Mouse (Mus musculus) thymus, postnatal 10 days (tissue): ENCODE data around the gene Hilpda.

ENCODE experiments used
- DNase-seq, 2 experiments: peaks; one replicate each; pipeline ENCODE4 v3.0.0; 2021; ENCODE audit warnings: low spot score in 2 of 2

Hilpda gene

DNA sequence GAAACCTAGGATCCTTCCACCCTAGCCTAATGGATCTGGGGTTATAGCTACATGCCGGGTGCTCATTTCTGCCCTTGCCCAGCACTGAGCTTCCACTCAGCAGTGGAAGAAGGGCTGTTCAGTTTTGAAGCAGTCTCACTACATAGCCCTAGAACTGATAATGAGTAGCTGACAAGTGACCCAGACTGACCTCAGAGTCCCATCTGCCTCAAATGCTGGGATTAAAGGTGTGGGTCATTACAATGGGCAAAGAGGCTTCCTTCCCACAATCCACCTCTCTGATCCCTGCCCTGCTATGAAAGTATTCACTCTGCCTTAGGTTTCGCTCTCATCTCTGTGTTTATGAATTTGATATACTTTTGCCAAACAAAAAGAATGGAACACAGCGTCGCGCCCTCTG, 4.5 kb downstream of the Hilpda start:
- DNase-seq, result no peak

DNA sequence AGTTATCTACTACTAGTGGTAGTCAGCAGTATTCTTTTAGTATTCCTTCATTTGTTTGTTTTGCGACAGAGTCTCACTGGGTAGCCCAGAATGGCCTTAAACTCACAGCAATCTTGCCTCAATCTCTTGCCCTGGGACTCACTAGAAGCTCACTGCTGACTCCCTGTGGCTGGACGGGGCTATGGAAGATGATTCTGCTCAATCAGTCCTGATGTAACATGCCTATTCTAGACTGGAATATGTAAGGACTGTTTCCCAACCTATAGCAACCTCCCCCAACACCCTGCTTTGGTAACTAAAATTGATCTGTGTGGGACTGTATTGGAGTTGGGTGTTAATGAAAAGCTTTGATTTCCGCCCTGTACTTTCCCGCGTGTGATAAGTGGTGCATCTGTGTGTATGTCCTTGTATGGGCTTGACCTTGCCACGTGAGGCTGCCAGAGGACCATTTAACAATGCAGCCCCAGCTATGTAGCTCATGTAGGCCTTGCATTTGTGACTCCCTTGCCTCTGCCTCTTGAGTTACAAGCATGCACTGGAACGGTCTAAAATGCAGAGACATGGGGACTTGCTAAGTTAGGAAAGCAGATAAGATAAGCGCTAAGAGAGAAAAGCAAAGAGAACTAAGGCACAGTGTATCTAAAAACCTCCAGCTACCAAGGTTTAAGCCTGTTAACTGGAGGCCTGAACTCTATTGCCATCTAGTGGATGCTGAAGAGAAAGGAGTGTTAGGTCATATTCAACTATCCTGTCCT, 6.4 kb downstream of the Hilpda start:
- peak in 1 of 2 experiments; percentile 58 for DNase-seq

GRCm38 (mm10) chr6:29279293-29279692, 7.0 kb downstream of the Hilpda start, which contains the start of gene Fam71f2:
Gene Fam71f2 (plus strand): TSS chr6:29279593.
- DNase-seq, result no peak

DNA sequence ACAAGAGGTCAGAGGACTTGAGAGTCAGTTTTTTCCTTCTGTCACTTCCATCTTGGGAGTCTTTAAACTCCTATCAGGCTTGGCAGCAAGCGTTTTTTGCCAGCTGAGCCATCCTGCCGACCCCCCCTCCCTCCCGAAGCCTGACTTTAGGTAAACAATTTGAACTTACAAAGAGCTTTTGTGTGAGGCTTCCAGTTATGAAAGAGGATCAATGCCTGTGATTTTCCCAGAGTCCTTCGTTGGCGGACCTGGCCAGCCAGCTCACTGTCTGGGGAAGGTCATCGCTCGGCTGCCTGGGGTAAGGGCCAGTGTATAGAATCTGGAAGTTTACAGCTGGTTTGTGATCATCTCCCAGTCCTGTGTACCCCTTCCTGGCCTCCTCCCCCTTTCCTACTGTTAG, 8.4 kb downstream of the Hilpda start:
- no peak for DNase-seq

GRCm38 (mm10) chr6:29286870-29287269, 14.6 kb downstream of the Hilpda start:
- no peak for DNase-seq

GRCm38 (mm10) chr6:29287481-29287880, 15.2 kb downstream of the Hilpda start:
- DNase-seq, result peak in 1 of 2 experiments; percentile 16

GRCm38 (mm10) chr6:29287944-29288343, 15.7 kb downstream of the Hilpda start:
- DNase-seq, result no peak

DNA sequence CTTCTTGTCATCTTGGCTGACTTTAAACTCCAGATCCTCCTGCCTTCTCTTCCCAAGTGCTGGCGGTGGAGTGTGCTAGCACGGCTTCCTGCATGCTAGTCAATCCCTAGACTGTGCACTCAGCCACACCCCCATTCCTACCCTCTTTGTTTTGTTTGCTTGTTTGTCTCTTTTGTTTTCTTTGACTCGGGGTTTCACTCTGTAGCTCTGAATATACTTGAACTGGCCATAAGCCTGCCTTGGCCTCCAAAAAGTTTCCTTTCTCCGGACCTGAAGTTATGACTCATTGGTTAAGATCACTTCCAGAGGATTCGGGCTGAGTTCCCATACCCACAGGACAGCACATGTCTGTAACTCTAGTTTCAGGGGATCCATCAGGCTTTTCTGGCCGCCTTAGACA, 16.4 kb downstream of the Hilpda start:
- no peak for DNase-seq

DNA sequence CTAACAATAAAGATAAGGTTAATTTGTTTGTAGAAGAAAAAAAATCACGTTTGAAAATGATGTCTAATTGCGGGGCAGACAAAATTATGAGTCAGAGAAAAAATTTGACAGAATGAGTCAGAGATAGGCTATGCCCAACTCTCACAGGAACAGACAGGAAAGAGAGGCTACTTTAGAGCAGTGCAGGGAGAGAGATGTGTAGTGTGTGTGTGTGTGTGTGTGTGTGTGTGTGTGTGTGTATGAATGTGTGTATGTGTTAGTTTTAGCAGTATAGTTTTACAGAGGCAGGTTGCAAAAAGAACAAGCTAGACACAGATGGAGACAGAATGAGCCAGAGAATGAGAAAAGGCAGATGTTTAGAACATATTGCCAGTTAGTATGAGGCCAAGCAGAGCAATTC, 26.8 kb downstream of the Hilpda start:
- no peak for DNase-seq

GRCm38 (mm10) chr6:29303251-29303650, 31.0 kb downstream of the Hilpda start:
- DNase-seq, result no peak

GRCm38 (mm10) chr6:29303726-29304125, 31.4 kb downstream of the Hilpda start:
- no peak for DNase-seq

DNA sequence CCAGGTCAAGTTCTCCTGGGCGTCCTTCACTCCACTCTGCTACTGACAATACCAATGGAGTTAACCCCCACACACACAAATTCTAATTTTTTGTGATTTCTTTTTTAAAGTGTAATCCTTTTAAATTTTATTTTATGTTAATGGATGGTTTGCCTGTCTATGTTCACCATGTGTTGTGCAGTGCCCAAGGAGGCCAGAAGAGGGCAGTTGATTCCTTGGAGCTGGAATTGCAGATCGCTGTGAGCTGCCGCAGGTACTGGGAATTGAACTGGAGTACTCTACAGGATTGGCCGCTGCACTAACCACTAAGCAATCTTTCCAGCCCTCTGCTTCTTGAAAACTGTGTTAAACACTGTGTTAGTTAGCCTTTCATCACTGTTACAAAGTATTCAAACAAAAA, 33.2 kb downstream of the Hilpda start:
- no peak for DNase-seq

DNA sequence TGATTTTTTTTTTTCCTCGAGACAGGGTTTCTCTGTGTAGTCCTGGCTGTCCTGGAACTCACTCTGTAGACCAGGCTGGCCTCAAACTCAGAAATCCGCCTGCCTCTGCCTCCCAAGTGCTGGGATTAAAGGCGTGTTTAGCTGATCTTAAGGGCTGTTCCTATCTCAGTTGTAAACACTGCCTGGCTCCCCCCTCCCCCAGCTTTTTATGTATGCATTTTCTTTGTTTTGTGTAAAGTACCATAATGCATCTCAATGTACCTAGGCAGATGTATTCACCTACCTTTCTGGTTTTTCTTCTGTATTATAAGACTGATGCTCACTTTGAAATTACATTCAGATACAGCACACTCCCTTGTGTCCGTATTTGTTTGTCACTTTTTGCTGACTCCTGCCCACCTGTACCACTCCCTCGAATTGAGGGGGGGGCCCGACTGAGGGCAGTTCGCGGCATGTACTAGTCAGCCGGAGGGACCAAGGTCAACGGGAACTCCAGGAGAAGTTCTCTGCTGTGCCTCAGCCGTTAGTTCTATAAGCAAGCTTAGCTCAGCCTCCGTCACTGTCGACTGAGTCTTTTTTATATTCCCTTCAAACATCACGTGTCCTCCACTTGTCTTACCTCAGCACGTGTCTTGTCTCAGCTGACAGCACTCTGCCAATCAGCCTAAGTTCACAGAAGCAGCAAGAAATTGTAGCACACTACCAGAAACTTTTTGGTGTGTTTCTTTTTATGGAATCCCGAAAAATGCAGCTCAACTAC, 36.7 kb downstream of the Hilpda start:
- DNase-seq, result no peak

DNA sequence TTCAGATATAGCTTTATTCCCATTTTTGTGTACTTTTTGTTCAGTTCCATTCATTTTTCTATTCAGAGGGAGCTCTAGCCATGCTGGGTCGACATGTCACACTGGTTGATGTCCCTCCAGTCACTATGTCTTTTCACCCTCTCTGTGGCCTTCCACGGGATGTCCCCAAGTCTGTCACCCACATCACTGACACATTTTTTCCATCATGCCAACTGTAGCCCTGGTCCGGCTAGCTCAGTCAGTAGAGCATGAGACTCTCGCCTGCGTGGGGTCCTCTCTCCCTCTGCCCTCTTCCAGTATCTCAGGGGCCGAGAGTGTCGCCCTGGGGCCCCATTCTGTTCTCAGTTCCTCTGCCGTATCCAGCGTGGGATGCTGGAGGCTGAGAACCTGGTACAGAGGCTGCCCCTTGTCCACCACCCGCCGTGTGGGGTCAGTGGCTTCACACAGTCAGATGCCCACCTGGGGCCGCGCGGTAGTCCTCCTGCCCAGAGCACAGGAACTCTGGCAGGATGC, 41.5 kb downstream of the Hilpda start:
- no peak for DNase-seq

DNA sequence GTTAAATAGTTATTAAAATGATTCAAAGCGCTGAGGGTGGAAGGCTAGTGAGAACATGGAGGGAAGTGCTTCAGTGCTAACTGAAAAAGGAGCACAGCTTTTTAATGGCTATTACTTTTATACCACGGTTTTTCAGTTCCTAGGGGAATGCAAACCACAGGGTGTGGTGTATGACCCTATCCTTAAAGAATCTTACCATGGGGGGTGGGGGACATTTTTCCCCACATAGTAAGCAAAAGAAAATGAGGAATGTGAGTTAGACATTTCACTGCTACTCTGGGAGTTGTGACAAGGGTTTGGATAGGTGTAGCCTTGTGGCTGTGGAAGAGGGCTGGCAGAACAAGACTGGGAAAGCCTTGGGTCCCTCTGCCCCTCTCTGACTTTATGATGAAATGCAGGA, 45.0 kb downstream of the Hilpda start:
- no peak for DNase-seq

DNA sequence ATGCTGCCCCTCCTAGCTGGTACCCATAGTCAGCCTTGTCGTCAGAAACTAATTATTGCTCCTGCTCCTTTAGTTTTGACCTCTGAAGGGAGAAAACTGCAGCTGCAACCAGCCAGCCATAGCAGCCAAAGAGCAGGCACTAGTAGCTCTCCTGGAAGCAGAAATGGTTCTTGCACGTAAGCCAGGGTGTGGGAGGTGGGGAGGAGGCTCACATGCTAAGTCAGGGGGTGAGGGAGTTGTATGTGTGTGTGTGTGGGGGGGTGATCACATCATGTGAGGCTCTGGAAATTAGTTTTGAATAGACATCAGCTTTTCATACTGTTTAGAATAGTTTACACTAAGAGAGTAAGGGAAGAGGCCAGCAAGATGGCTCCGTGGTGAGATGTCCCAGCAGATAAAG, 45.7 kb downstream of the Hilpda start:
- no peak for DNase-seq

- DNase-seq, result no peak
These were observed 46.6 kb downstream of the Hilpda start, which contains the start of gene Fam71f1 for GRCm38 (mm10) chr6:29318879-29319278. Gene Fam71f1 (plus strand): TSS chr6:29319140.

DNA sequence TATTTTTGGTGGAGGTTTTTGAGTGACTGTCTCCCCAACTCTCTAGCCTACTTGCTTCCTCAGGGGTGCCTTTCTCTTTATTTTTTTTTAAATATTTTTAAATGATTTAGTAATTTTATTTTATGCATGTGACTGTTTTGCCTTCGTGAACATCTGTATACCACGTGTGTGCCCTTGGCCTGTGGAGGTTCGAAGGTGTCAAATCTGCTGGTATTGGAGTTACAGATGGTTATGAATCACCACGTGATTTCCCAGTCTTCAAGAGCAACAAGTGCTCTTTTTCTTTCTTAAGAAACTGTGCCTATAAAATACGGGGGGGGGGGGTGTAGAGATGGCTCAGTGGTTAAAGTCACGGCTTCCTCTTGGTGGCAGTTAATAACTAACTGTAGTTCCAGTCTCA, 49.3 kb downstream of the Hilpda start:
- DNase-seq, result no peak

- no peak for DNase-seq
These were observed 49.9 kb downstream of the Hilpda start for GRCm38 (mm10) chr6:29322147-29322546.

GRCm38 (mm10) chr6:29322735-29323134, 50.4 kb downstream of the Hilpda start:
- DNase-seq, result no peak
